Mouse (Mus musculus) small intestine, adult 2 months (tissue): Measurements from ENCODE around the gene Gm29133. TPM values are rescaled to one million over a fixed set of nuclear protein-coding genes. Genes with fewer than 3 reads are reported as not detected.

Experiments used
- H3K27ac ChIP-seq: fragments of 200-500 bp; 2 replicates; pipeline ENCODE4 v1.5.1; 2012; ENCODE audit warnings: low read depth, low read length, control low read depth, inconsistent platforms; ENCODE audit not compliant: insufficient read depth
- H3K27me3 ChIP-seq: fragments of 200-500 bp; 2 replicates; pipeline ENCODE4 v1.6.1; 2012; ENCODE audit warnings: mild to moderate bottlenecking, moderate library complexity, low read length, inconsistent platforms; ENCODE audit not compliant: control insufficient read depth, insufficient read depth
- H3K36me3 ChIP-seq: fragments of 200-500 bp; 2 replicates; pipeline ENCODE4 v1.6.1; 2012; ENCODE audit warnings: mild to moderate bottlenecking, low read length, control low read depth, inconsistent platforms; ENCODE audit not compliant: control insufficient read depth, insufficient read depth
- H3K4me1 ChIP-seq: fragments of 200-500 bp; 2 replicates; pipeline ENCODE4 v1.6.1; 2012; ENCODE audit warnings: low read length, inconsistent platforms, mixed read lengths; ENCODE audit not compliant: control insufficient read depth, insufficient read depth, insufficient read length
- H3K4me3 ChIP-seq: fragments of 200-500 bp; 2 replicates; pipeline ENCODE4 v1.5.1; 2012; ENCODE audit warnings: low read depth, mild to moderate bottlenecking, control low read depth, inconsistent platforms, low read length, moderate library complexity
- CTCF ChIP-seq: fragments of 200-500 bp; IDR thresholded peaks from 2 replicates; pipeline ENCODE4 v1.5.1; 2012; ENCODE audit warnings: low read depth, mild to moderate bottlenecking, control low read depth, inconsistent platforms, low read length, moderate library complexity, mixed read lengths; ENCODE audit not compliant: insufficient replicate concordance, insufficient read length; ENCODE audit errors: extremely low read depth
- POLR2A ChIP-seq: fragments of 200-500 bp; IDR thresholded peaks from 2 replicates; pipeline ENCODE4 v1.6.1; 2012; ENCODE audit warnings: low read depth, mild to moderate bottlenecking, control low read depth, inconsistent platforms, low read length, moderate library complexity
- WGBS: fragments of 180-500 bp; shearing (Covaris S2); methylation state at CpG from one replicate; pipeline ENCODE4 v1.1.7; 2018; 5-methylcytosine and 5-hydroxymethylcytosine counted together
- polyA plus RNA-seq: library from polyadenylated mRNA; depleted of rRNA; stranded (reverse); fragments of >200 nt; gene quantifications from 2 replicates; pipeline ENCODE4 v1.2.3, GENCODE M21; 2012; rRNA removed

Gm29133 gene
- polyA plus RNA-seq, 1 experiment: not detected

- Histone ChIP-seq H3K4me3 (no peak overlapping the region), H3K27me3 (no peaks in the 10 kb centered on the region), H3K4me1 (no peaks in the 10 kb centered on the region), H3K36me3 (no peaks in the 10 kb centered on the region), H3K27ac (no peak overlapping the region)
- WGBS: 74% methylated on average over 2 of the region's 2 CpGs
- TF ChIP-seq CTCF: no peak
- no peak for TF ChIP-seq POLR2A
These were observed 86.8 kb downstream of the Gm29133 start for GRCm38 (mm10) chr3:75834827-75835226.

DNA sequence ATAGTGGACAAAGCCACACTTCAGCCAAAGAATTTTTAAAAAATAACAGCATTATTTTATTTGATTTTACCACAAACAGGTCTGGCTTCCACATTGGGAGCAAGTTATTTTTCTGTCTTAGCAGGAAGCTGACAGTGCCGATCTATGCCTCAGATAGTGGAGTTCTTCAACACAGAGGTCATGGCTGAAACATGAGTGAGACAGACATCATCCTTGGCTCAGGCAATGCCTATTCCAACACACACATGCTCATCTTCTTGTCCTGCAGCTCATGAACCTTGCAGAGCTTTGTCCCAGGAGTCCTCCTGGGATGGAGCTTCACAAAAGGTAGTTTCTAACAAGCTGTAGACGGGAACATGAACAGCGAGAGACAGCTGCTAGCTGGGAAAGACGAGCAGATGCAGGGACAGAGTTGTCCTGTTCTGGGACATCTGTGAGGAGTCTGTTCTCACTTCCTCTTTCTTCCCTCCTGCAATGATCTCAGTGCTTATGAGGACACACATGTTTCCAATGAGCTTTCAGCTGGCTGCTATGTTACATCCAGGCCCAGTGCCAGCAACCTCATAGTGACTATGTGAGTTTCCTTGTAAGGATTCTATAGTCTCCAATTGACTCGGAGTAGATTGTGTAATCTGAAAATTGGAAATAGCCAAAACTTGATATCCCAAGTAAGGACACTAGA is 87.4 kb downstream of the Gm29133 start:
- H3K4me3 ChIP-seq: no peak overlapping the region
- H3K27ac ChIP-seq: no peak overlapping the region
- H3K27me3 ChIP-seq: no peaks in the 10 kb centered on the region
- no peaks in the 10 kb centered on the region for H3K4me1 ChIP-seq
- TF ChIP-seq CTCF: no peak
- TF ChIP-seq POLR2A: no peak
- WGBS: 70% methylated on average over 5 of the region's 5 CpGs
- no peaks in the 10 kb centered on the region for H3K36me3 ChIP-seq

Other genes starting within 250 kb of the Gm29133 start
- gene Pdcd10, start 191.3 kb upstream of the Gm29133 start, polyA plus RNA-seq: 0.25 and 0.47 TPM in 2 replicates
- gene Serpini1, start 190.7 kb upstream of the Gm29133 start, polyA plus RNA-seq: 0.41 and 2.0 TPM in 2 replicates
- 25.7 and 41.8 TPM in 2 replicates for gene Golim4, start 208.8 kb downstream of the Gm29133 start, polyA plus RNA-seq